Mouse (Mus musculus) megakaryocyte-erythroid progenitor cell, adult 5-6 weeks (primary cell): Measurements from ENCODE around the gene Khsrp. TPM values are rescaled to one million over a fixed set of nuclear protein-coding genes. Genes with fewer than 3 reads are reported as not detected.

Source experiments
- ATAC-seq: replicated peaks from 2 replicates; pipeline ENCODE4 v1.8.0; 2016; ENCODE audit warnings: mild to moderate bottlenecking, inconsistent platforms; ENCODE audit not compliant: severe bottlenecking, poor library complexity, low FRiP score, low TSS enrichment
- total RNA-seq, 2 experiments: library from RNA; stranded (forward) in 1 of 2; stranded (reverse) in 1 of 2; fragments of 200-1000, 215-1000 nt in 1 of 2; fragments of >200 nt in 1 of 2; fragmentation: Nextera tagmentation in 1 of 2; gene quantifications; 2 replicates each; pipeline ENCODE4 v1.2.3; 2014 to 2017

The Khsrp gene
- total RNA-seq, 2 experiments from 2014 or later: 128 to 252 TPM

- ATAC-seq: no peak
Measured at GRCm38 (mm10) chr17:57032854-57033253, 1.5 kb upstream of the Khsrp start.

GRCm38 (mm10) chr17:57031661-57032420, 519 bp upstream of the Khsrp start:
- ATAC-seq: peak; percentile 86

DNA sequence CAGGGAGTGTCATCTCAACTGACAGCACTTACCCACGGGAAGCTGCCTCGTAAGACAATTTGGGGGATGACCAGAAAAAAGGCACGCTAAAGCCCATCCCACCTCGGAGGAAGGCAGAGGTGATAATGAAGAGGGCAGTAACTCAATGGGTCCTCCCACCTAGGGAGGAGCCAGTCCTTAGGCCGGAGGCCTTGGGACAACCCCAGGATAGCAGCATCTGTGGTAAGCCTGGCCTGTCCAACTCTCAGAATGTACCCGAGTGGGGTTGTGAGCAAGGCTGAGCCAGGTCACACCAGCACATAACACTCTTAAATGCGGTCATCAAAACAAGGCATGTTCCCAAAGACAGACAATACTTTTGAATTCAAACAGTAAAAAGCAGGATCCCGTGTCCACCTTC, 1.6 kb downstream of the Khsrp start:
- ATAC-seq: peak; percentile 28

DNA sequence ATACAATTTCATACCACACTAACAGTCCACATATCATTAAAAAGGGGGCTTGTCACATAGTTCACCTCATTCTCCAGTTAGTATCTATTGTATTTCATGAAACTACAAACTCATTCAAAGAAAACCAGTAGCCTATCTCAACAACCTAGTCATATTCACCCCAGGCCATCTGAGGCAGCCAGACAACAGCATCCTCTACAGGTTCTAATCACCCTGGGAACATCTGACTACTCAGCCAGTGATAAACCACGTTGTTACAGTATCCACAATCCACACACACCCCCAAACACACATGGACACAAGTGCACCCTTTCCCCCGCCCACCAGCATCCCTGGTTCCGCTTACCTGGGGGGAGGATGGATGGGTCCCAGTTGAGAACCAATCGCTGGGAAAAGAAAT, 3.9 kb downstream of the Khsrp start:
- 0 out of 2 replicates have a peak, but pooled peaks have one; percentile 11 for ATAC-seq

DNA sequence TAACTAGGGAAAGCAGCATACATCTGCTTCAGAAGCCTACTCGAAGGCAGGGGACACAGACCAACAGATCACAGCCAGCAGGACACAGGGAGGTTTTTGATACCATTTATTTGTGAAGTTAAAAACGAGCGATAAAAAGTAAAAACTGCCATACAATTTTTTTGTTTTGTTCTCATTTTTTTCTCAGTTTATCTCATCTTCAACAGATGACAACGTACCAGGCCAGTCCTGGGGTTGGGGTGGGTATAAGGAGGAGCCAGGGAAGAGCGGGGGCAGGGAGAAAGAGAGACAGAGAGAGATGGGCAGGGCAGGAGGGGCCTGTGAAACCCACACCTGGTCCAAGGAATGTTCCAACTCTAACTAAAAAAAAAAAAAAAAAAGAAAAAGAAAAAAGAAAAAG, 10.4 kb downstream of the Khsrp start:
- peak; percentile 52 for ATAC-seq

DNA sequence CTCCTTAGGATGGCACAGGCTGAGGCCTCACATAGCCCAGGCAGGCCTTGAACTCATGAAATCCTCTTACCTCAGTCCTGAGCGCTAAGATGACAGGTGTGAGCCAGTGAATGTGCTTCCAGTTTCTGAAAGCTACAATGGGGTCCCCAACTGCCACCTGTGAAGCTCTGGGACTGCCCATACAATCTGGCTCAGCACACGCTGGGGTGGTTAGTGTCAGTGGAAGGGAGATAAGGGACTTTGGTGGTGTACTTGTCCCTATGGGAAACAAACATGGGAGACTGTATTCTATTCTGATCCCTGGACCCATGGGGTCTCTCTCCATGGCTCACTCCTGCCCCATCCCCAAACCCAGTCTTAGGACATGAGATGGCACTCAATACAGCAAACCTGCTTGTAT, 11.6 kb downstream of the Khsrp start:
- ATAC-seq: peak; percentile 76

DNA sequence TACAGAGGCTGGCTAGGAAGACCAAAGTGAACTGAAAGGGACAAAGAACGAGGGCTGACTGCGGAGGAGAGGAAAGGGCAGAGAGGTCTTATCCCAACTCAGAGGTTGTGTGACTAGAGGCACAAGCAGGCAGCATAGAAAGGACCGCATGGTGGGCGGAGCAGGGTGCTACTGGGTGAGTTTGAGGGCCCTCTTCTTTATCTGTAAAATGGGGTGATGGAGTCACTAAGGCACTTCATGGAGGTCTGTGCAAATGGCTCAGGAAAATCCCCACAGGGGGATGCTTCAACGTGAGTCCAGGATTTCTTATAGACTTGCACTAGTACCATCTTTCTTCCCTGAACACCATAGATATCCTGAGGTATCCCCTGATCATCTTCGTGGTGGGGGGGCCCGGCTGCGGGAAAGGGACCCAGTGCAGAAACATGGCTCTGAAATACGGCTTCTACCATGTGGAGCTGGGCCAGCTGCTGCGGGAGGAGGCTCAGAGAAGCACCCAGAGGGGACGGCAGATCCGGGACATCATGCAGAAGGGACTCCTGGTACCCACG, 19.0 kb downstream of the Khsrp start:
- ATAC-seq: no peak

DNA sequence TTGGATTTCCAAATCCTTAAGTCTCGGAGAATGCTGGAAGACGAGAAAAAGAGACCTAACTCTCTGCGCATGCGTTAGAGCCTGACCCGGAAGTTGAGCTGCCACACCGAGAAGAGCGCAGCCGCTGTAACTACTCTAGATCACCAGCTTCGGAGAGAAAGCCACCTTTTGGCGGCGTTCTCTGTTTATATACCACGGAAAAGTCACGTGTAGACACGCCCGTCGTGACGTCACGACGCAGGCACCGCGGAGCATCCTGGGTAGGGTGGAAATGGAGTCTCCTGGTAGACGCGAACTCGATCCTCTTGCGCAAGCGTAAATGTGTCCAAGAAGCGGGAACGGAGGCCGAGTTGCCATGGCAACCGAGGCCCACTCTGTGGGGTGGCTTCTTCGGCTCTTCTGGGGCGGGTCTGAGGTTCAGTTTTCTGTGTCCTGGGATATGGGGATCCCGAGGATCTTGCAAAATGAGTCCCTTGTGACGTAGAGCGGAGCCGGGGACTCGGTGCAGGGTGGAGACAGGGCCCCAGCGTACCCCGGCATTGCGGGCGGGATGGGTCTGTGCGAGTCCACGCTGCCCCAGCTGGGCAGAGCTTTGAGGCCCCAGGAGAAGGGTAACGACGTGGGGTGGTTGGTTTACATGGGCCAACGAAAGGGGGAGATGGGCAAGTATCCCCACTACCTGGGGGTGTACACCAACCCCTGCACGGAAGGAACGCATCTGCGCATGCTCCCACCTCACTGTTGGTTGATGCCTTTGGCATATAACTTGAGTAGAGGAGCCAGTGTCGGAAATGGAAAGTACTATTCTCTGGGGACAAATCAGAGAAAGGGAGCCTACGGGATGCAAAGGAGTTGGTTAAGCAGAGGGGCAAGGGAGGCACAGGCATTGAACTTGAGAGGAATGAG, 19.8 kb downstream of the Khsrp start, which contains the start of the genes Gtf2f1 and Gm17949:
TSS of gene Gtf2f1 (minus strand) at position 53 of the 906 bp plus-strand sequence.
TSS of gene Gm17949 (plus strand) at position 234 of the 906 bp plus-strand sequence.
- peak; percentile 75 for ATAC-seq

GRCm38 (mm10) chr17:57010911-57011235, 20.4 kb downstream of the Khsrp start:
- ATAC-seq: peak; percentile 30

DNA sequence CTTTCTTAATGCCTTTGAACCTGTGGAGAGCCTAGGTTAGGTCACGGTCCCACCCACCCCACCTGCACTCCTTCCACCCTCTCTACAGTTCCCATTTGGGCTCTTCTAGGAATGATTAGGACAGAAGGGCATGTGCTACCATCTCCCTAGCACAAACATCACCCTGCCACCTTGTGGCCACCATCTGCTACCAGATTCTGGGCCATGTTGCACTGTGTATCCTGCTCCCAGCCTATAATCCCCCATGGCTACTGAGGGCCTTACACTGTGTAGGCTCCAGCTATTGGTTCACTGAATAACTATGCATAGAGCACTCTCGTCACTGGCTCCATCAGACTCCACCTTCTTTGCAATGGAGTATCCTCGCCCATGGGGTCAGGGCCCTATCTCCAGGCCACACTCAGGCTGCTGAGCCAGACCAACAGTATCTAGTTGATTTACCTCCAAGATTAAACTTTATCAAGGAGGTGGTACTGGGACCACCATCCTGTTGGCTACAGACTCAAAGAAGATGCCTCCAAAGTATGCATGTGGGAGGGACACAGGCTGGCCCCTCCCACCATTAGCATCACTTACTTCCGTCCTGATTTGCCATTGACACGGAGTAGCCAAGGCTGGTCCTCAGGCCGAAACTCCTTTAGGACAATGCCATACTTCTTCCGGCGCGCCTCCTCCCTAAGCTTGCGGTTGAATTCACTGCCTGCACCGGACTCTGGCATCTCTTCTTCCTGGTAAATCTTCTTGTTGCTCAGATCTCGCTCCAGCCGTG, 24.0 kb downstream of the Khsrp start:
- ATAC-seq: peak; percentile 28

DNA sequence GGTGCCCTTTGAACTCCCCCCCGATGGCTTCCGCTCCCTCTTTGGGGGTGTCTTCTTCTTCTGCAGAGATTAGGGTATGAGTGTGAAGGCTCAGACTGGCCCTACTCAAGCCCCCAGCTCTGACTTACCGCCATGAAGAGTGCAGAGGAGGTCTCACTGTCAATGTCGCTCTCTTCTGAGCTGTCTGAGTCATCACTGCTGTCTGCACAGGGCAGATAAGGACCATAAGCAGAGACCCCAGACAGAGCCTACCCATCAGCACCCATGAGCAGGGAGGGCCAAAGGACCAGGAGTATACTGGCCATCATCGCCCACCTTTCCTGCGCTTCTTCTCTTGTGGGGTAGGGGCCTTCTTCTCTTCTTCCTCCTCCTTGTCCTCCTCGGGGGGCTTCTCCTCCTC, 27.3 kb downstream of the Khsrp start:
- no peak for ATAC-seq

DNA sequence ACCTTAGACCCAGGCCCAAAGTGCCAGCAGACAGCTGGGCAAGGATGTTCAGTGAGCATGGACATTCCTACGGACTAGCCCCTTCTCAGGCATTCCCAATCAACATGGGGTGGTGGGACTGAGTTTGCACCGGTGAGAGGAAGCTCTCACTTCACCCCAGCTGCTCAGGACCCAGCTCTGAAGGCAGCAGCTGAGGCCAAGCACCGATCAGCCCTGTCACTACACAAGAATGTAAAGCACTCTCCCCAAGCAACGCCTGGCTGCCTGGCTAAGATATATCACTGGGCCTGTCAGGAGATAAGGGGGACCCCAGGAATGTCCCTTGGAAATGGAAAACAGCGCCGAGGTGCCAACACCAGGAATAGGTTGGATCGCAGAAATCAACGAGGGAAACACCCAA, 30.1 kb downstream of the Khsrp start:
- ATAC-seq: no peak

- ATAC-seq: no peak
Measured at GRCm38 (mm10) chr17:56999968-57000609, 31.2 kb downstream of the Khsrp start, which contains the start of gene Pspn. Pspn (minus strand) TSS chr17:57000018.

DNA sequence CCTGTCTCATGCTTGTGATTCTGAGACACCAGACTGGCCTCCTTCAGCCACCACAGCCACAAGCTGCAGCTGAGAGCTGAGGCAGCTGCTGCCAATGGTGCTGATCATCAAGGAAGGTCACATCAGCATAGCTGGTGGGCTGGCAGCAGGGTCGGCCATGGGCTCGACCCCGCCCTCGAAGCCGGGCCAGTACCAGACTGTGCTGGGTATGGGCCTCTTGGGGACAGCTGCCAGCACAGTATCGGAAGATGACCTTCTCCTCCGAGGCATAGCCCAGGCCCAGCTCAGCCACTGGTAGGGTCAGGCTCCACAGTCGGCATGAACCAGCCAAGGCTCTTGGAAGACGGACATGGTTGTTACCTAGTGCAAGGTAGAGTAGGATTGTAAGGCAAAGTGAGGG, 31.9 kb downstream of the Khsrp start:
- ATAC-seq: no peak

GRCm38 (mm10) chr17:56997029-56997667, 34.2 kb downstream of the Khsrp start, which contains the start of gene Alkbh7:
Alkbh7 (plus strand) TSS chr17:56997339.
- peak; percentile 96 for ATAC-seq

DNA sequence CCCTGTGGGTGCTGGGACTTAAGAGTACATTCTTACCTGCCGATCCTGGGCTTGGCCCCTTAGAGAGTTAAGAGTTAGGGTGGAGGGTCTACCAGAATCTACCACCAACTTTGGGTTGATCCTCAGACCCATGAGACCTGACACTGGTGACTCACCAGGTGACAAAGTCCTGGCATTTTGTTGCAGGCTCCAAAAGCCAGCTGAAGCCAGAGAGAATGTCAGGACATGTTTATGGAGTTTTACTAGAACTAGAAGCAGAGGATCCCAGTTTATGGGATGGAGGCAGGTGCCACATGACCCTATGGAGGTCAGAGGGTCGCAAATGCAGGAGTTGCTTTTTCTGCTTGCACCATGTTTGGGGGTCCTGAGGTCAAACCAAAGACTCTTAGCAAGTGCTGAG, 34.8 kb downstream of the Khsrp start:
- ATAC-seq: no peak

DNA sequence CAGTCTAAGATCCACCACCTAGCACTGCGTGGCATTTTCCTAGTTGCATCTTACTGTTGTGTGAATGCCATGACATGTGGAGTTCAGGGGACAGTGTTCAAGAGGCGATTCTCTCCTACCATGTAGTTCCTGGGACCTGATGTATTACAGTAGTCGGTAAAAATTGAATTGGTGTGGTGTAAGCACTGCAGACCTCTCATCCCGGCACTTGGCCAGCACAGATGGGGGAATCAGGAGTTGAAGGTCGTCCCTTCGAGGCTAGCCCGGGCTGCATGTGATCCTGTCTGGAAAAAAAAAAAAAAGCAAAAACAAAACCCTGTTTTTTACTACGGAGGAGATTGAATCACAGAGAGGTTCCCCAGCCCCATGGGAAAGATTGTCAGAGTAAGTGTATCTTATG, 36.3 kb downstream of the Khsrp start:
- ATAC-seq: no peak

- ATAC-seq: no peak
Measured at GRCm38 (mm10) chr17:56990966-56991365, 40.4 kb downstream of the Khsrp start.
